Mouse (Mus musculus) ES-E14 (cell line): ENCODE measurements around the gene Slc35b1. TPM values are rescaled to one million over a fixed set of nuclear protein-coding genes. Genes with fewer than 3 reads are reported as not detected.

Experiments
- DNase-seq: peaks from one replicate; pipeline ENCODE4 v3.0.0-alpha.2; 2013; ENCODE audit warnings: low read depth, low spot score
- H3K27ac ChIP-seq: 2 replicates; pipeline ENCODE4 v1.5.1; 2012; ENCODE audit warnings: low read depth, mild to moderate bottlenecking, low read length, moderate library complexity, mixed read lengths; ENCODE audit not compliant: poor library complexity, insufficient read depth, severe bottlenecking
- H3K36me3 ChIP-seq: 2 replicates; pipeline ENCODE4 v1.6.1; 2012; ENCODE audit warnings: mild to moderate bottlenecking, low read length, moderate library complexity, mixed read lengths; ENCODE audit not compliant: control insufficient read depth, poor library complexity, insufficient read depth, severe bottlenecking
- H3K4me1 ChIP-seq, 2 experiments: fragments of 150-350 bp in 1 of 2; sonication (generic) in 1 of 2; 2 replicates each; pipeline ENCODE4 v1.6.1; 2012; ENCODE audit warnings: low read length in 2 of 2, mild to moderate bottlenecking in 1 of 2, mixed read lengths in 1 of 2; ENCODE audit not compliant: control insufficient read depth in 2 of 2, insufficient read depth in 2 of 2, poor library complexity in 1 of 2
- H3K4me3 ChIP-seq, 2 experiments: fragments of 150-350 bp in 1 of 2; sonication (generic) in 1 of 2; 2 replicates each; pipeline ENCODE4 v1.5.1; 2012; ENCODE audit warnings: low read length in 2 of 2, low read depth in 1 of 2, mild to moderate bottlenecking in 1 of 2, mixed read lengths in 1 of 2; ENCODE audit not compliant: insufficient read depth in 1 of 2, poor library complexity in 1 of 2, severe bottlenecking in 1 of 2
- H3K9ac ChIP-seq: 2 replicates; pipeline ENCODE4 v1.6.1; 2012; ENCODE audit warnings: low read depth, mild to moderate bottlenecking, low read length, mixed read lengths; ENCODE audit not compliant: poor library complexity, insufficient read depth, severe bottlenecking
- H3K9me3 ChIP-seq: fragments of 150-350 bp; sonication (generic); 2 replicates; pipeline ENCODE4 v1.6.1; 2012; ENCODE audit warnings: low read depth, mild to moderate bottlenecking, low read length; ENCODE audit not compliant: control insufficient read depth, insufficient read depth
- CHD2 ChIP-seq: IDR thresholded peaks from 2 replicates; pipeline ENCODE4 v1.6.1; 2014; ENCODE audit warnings: mild to moderate bottlenecking, low read depth, low read length, inconsistent platforms
- HCFC1 ChIP-seq: IDR thresholded peaks from 2 replicates; pipeline ENCODE4 v1.6.1; 2012; ENCODE audit warnings: low read length, inconsistent platforms, borderline replicate concordance; ENCODE audit not compliant: insufficient read depth
- MAFK ChIP-seq: IDR thresholded peaks from 2 replicates; pipeline ENCODE4 v1.6.1; 2014; ENCODE audit warnings: mild to moderate bottlenecking, low read depth, low read length, inconsistent platforms; ENCODE audit not compliant: insufficient read depth
- ZC3H11A ChIP-seq: IDR thresholded peaks from 2 replicates; pipeline ENCODE4 v1.6.1; 2012; ENCODE audit warnings: low read depth, mild to moderate bottlenecking, inconsistent platforms, low read length, borderline replicate concordance
- ZNF384 ChIP-seq: IDR thresholded peaks from 2 replicates; pipeline ENCODE4 v1.6.1; 2012; ENCODE audit warnings: low read depth, low read length, inconsistent platforms
- in situ Hi-C, 2 experiments: fragments of 600-800 bp; cut with MboI; formaldehyde crosslinking; loops; one replicate each; pipeline ENCODE4 v1.15.1; 2025; ENCODE audit warnings: low sequenced_read_pairs in 2 of 2, inconsistent platforms in 1 of 2; ENCODE audit not compliant: unreplicated experiment in 2 of 2
- total RNA-seq: library from RNA; depleted of rRNA; stranded (reverse); fragments of 300-350 nt; gene quantifications from 2 replicates; pipeline ENCODE4 v1.2.3, GENCODE M21; 2012

Slc35b1 gene
- total RNA-seq, 1 experiment, result 156 TPM

GRCm38 (mm10) chr11:95409450-95410112 is 25.1 kb downstream of the Slc35b1 start:
- no peaks in the 10 kb centered on the region for H3K36me3 ChIP-seq
- H3K9me3 ChIP-seq, result no peaks in the 10 kb centered on the region
- DNase-seq, result no peak
- no peak overlapping the region for H3K27ac ChIP-seq
- H3K4me3 ChIP-seq, result no peak overlapping the region
- no peak for TF ChIP-seq MAFK
- TF ChIP-seq ZC3H11A, result no peak
- no peak for TF ChIP-seq HCFC1
- no peak for TF ChIP-seq CHD2
- TF ChIP-seq ZNF384, result no peak
- 0 out of 4 replicates have a peak, but pooled peaks cover 3% of the 10 kb centered on the region in 2 experiments for H3K4me1 ChIP-seq
- no peak overlapping the region for H3K9ac ChIP-seq
- in situ Hi-C loops, result no loop called here

GRCm38 (mm10) chr11:95411453-95412013 is 27.0 kb downstream of the Slc35b1 start:
- no peaks in the 10 kb centered on the region for H3K9me3 ChIP-seq
- no peak overlapping the region for H3K9ac ChIP-seq
- in situ Hi-C loops, result no loop called here
- H3K27ac ChIP-seq, result no peak overlapping the region
- peaks cover 3 to 6% of the 10 kb centered on the region in 2 experiments; a peak in 1 of 4 replicates for H3K4me1 ChIP-seq
- H3K4me3 ChIP-seq, result no peak overlapping the region
- TF ChIP-seq HCFC1 (no peak), MAFK (no peak), ZNF384 (no peak), ZC3H11A (no peak), CHD2 (no peak)
- no peaks in the 10 kb centered on the region for H3K36me3 ChIP-seq
- no peak for DNase-seq

GRCm38 (mm10) chr11:95412615-95413014 is 28.1 kb downstream of the Slc35b1 start:
- H3K27ac ChIP-seq, result no peak overlapping the region
- H3K4me3 ChIP-seq, result no peak overlapping the region
- H3K9me3 ChIP-seq, result no peaks in the 10 kb centered on the region
- H3K9ac ChIP-seq, result no peak overlapping the region
- peaks cover 2 to 5% of the 10 kb centered on the region in 2 experiments; a peak in 1 of 4 replicates for H3K4me1 ChIP-seq
- in situ Hi-C loops, result no loop called here
- DNase-seq, result no peak
- TF ChIP-seq ZC3H11A (no peak), HCFC1 (no peak), CHD2 (no peak), ZNF384 (no peak), MAFK (no peak)
- H3K36me3 ChIP-seq, result no peaks in the 10 kb centered on the region

GRCm38 (mm10) chr11:95413641-95414535 is 29.4 kb downstream of the Slc35b1 start, which contains the start of gene Spop:
Gene Spop, plus strand, starts transcription at chr11:95414080.
- peak within 1 kb of the TSS; percentile 74 to 80 for H3K4me3 ChIP-seq
- H3K36me3 ChIP-seq, result no peaks in the 10 kb centered on the region
- H3K9ac ChIP-seq, result peak within 1 kb of the TSS; percentile 76
- no peaks in the 10 kb centered on the region for H3K9me3 ChIP-seq
- TF ChIP-seq CHD2 (peak; percentile 72), MAFK (no peak), ZNF384 (0 out of 2 replicates have a peak, but pooled peaks have one; percentile 28), ZC3H11A (no peak), HCFC1 (peak; percentile 39; the same call in 1 of the 2 replicates)
- in situ Hi-C loops, result no loop called here
- H3K27ac ChIP-seq, result peak within 1 kb of the TSS; percentile 25
- peaks cover 0 to 5% of the 10 kb centered on the region in 2 experiments; a peak in 1 of 4 replicates for H3K4me1 ChIP-seq
- peak; percentile 96 for DNase-seq
